In genomic region chr16:72834266-72834665, GRCm38 (mm10) we compare ENCODE assay signal across 19 mouse cellular contexts.
"Had no signal": no experiment of that assay in that cellular context is flagged by ENCODE, and none has a peak within 500 bp of the region (broad histone marks: within the 10 kb centered on the region; RNA-seq: fewer than 3 reads in every experiment).

No protein-coding gene starts in this region.

- ATAC-seq: liver, postnatal 0 days; lung, postnatal 0 days; midbrain, embryonic 13.5 days; midbrain, embryonic 15.5 days had no signal

- H3K9me3 ChIP-seq: liver, embryonic 15.5 days; lung, embryonic 15.5 days; megakaryocyte, embryonic 14.5 days; midbrain, embryonic 13.5 days; midbrain, embryonic 15.5 days; neural tube, embryonic 12.5 days; stomach, embryonic 15.5 days had no signal

- H3K4me3 ChIP-seq: liver, embryonic 15.5 days; lung, embryonic 15.5 days; megakaryocyte, embryonic 14.5 days; midbrain, embryonic 13.5 days; midbrain, embryonic 15.5 days; neural tube, embryonic 12.5 days; stomach, embryonic 15.5 days had no signal

- H3K27ac ChIP-seq: liver, embryonic 15.5 days; lung, embryonic 15.5 days; macrophage; midbrain, embryonic 13.5 days; midbrain, embryonic 15.5 days; neural tube, embryonic 12.5 days; stomach, embryonic 15.5 days; stomach, postnatal 0 days had no signal

- DNase-seq: liver, postnatal 0 days; lung, adult 2 months; lung, postnatal 14 days; lung, postnatal 36 days; right cerebral cortex, postnatal 14 days; thymus, adult 2 months; thymus, postnatal 25 days; thymus, postnatal 4 days had no signal

- H3K9ac ChIP-seq: liver, embryonic 15.5 days; liver, postnatal 0 days; lung, embryonic 15.5 days; midbrain, embryonic 13.5 days; midbrain, embryonic 15.5 days; neural tube, embryonic 12.5 days; stomach, embryonic 15.5 days had no signal

- H3K27me3 ChIP-seq: liver, embryonic 15.5 days; lung, embryonic 15.5 days; megakaryocyte, embryonic 14.5 days; midbrain, embryonic 13.5 days; midbrain, embryonic 15.5 days; neural tube, embryonic 12.5 days; stomach, embryonic 15.5 days had no signal

- H3K4me1 ChIP-seq: liver, embryonic 15.5 days; lung, embryonic 15.5 days; megakaryocyte, embryonic 14.5 days had no signal

- H3K36me3 ChIP-seq: liver, embryonic 15.5 days; lung, embryonic 15.5 days; midbrain, embryonic 13.5 days; midbrain, embryonic 15.5 days; neural tube, embryonic 12.5 days; stomach, embryonic 15.5 days had no signal

- H3K4me2 ChIP-seq: liver, embryonic 15.5 days; lung, embryonic 15.5 days; midbrain, embryonic 11.5 days; midbrain, embryonic 13.5 days; midbrain, embryonic 15.5 days; neural tube, embryonic 12.5 days; stomach, embryonic 15.5 days had no signal
